Mouse (Mus musculus): Measurements from ENCODE around the gene Rgs12. TPM values are rescaled to one million over a fixed set of nuclear protein-coding genes. Genes with fewer than 3 reads are reported as not detected.

The Rgs12 gene
- polyA plus RNA-seq, 1 experiment = 9.3 TPM

GRCm38 (mm10) chr5:34988690-34989089 is 39.4 kb downstream of the Rgs12 start:
- no peaks in the 10 kb centered on the region for H3K9me3 ChIP-seq (ENCODE audit: control insufficient read depth, low read length)
- peaks cover 97% of the 10 kb centered on the region for H3K36me3 ChIP-seq (ENCODE audit: control insufficient read depth)
- H3K4me1 ChIP-seq (ENCODE audit: control insufficient read depth) = peaks cover 72% of the 10 kb centered on the region
- TF ChIP-seq GATA1 (IDR thresholded peaks at IDR 0.05; ENCODE audit: low read length) (no peak), TAL1 (IDR thresholded peaks at IDR 0.05; ENCODE audit: low read length) (no peak)
- no peak overlapping the region for H3K4me3 ChIP-seq (replicated peaks)
- no peaks in the 10 kb centered on the region for H3K27me3 ChIP-seq (ENCODE audit: control insufficient read depth)

- TF ChIP-seq GATA1 (IDR thresholded peaks at IDR 0.05; ENCODE audit: low read length) = no peak
- no peak for TF ChIP-seq TAL1 (IDR thresholded peaks at IDR 0.05; ENCODE audit: low read length)
- Histone ChIP-seq H3K27me3 (ENCODE audit: control insufficient read depth) (no peaks in the 10 kb centered on the region), H3K9me3 (ENCODE audit: control insufficient read depth, low read length) (no peaks in the 10 kb centered on the region), H3K4me1 (ENCODE audit: control insufficient read depth) (peaks cover 67% of the 10 kb centered on the region), H3K4me3 (replicated peaks) (no peak overlapping the region), H3K36me3 (ENCODE audit: control insufficient read depth) (peaks cover 97% of the 10 kb centered on the region)
Observed at GRCm38 (mm10) chr5:34989321-34989772, 40.1 kb downstream of the Rgs12 start.

- H3K4me3 ChIP-seq (replicated peaks) = no peak overlapping the region
- H3K36me3 ChIP-seq (ENCODE audit: control insufficient read depth) = peaks cover 97% of the 10 kb centered on the region
- H3K4me1 ChIP-seq (ENCODE audit: control insufficient read depth) = peaks cover 30% of the 10 kb centered on the region
- H3K27me3 ChIP-seq (ENCODE audit: control insufficient read depth) = no peaks in the 10 kb centered on the region
- TF ChIP-seq GATA1 (IDR thresholded peaks at IDR 0.05; ENCODE audit: low read length) (no peak), TAL1 (IDR thresholded peaks at IDR 0.05; ENCODE audit: low read length) (no peak)
- no peaks in the 10 kb centered on the region for H3K9me3 ChIP-seq (ENCODE audit: control insufficient read depth, low read length)
Observed at GRCm38 (mm10) chr5:34998754-34999153, 49.5 kb downstream of the Rgs12 start.

- no peaks in the 10 kb centered on the region for H3K27me3 ChIP-seq (ENCODE audit: control insufficient read depth)
- peaks cover 96% of the 10 kb centered on the region for H3K36me3 ChIP-seq (ENCODE audit: control insufficient read depth)
- no peak overlapping the region for H3K4me3 ChIP-seq (replicated peaks)
- no peaks in the 10 kb centered on the region for H3K9me3 ChIP-seq (ENCODE audit: control insufficient read depth, low read length)
- TF ChIP-seq GATA1 (IDR thresholded peaks at IDR 0.05; ENCODE audit: low read length) = no peak
- TF ChIP-seq TAL1 (IDR thresholded peaks at IDR 0.05; ENCODE audit: low read length) = no peak
- H3K4me1 ChIP-seq (ENCODE audit: control insufficient read depth) = peaks cover 33% of the 10 kb centered on the region
Observed at GRCm38 (mm10) chr5:34999281-34999680, 50.0 kb downstream of the Rgs12 start.

GRCm38 (mm10) chr5:35000323-35000722 is 51.1 kb downstream of the Rgs12 start:
- Histone ChIP-seq H3K27me3 (ENCODE audit: control insufficient read depth) (no peaks in the 10 kb centered on the region), H3K4me3 (replicated peaks) (no peak overlapping the region), H3K36me3 (ENCODE audit: control insufficient read depth) (peaks cover 96% of the 10 kb centered on the region), H3K4me1 (ENCODE audit: control insufficient read depth) (peaks cover 43% of the 10 kb centered on the region), H3K9me3 (ENCODE audit: control insufficient read depth, low read length) (no peaks in the 10 kb centered on the region)
- TF ChIP-seq TAL1 (IDR thresholded peaks at IDR 0.05; ENCODE audit: low read length) (no peak), GATA1 (IDR thresholded peaks at IDR 0.05; ENCODE audit: low read length) (no peak)

GRCm38 (mm10) chr5:35001144-35001543 is 51.9 kb downstream of the Rgs12 start:
- Histone ChIP-seq H3K36me3 (ENCODE audit: control insufficient read depth) (peaks cover 96% of the 10 kb centered on the region), H3K9me3 (ENCODE audit: control insufficient read depth, low read length) (no peaks in the 10 kb centered on the region), H3K4me3 (replicated peaks) (no peak overlapping the region), H3K4me1 (ENCODE audit: control insufficient read depth) (peaks cover 51% of the 10 kb centered on the region), H3K27me3 (ENCODE audit: control insufficient read depth) (no peaks in the 10 kb centered on the region)
- no peak for TF ChIP-seq TAL1 (IDR thresholded peaks at IDR 0.05; ENCODE audit: low read length)
- no peak for TF ChIP-seq GATA1 (IDR thresholded peaks at IDR 0.05; ENCODE audit: low read length)

GRCm38 (mm10) chr5:35003611-35004162 is 54.4 kb downstream of the Rgs12 start:
- Histone ChIP-seq H3K4me3 (replicated peaks) (no peak overlapping the region), H3K4me1 (ENCODE audit: control insufficient read depth) (peaks cover 46% of the 10 kb centered on the region), H3K27me3 (ENCODE audit: control insufficient read depth) (no peaks in the 10 kb centered on the region), H3K9me3 (ENCODE audit: control insufficient read depth, low read length) (no peaks in the 10 kb centered on the region), H3K36me3 (ENCODE audit: control insufficient read depth) (peaks cover 95% of the 10 kb centered on the region)
- TF ChIP-seq TAL1 (IDR thresholded peaks at IDR 0.05; ENCODE audit: low read length) (no peak), GATA1 (IDR thresholded peaks at IDR 0.05; ENCODE audit: low read length) (no peak)

- no peak overlapping the region for H3K4me3 ChIP-seq (replicated peaks)
- H3K9me3 ChIP-seq (ENCODE audit: control insufficient read depth, low read length) = no peaks in the 10 kb centered on the region
- H3K4me1 ChIP-seq (ENCODE audit: control insufficient read depth) = peaks cover 52% of the 10 kb centered on the region
- no peaks in the 10 kb centered on the region for H3K27me3 ChIP-seq (ENCODE audit: control insufficient read depth)
- peaks cover 95% of the 10 kb centered on the region for H3K36me3 ChIP-seq (ENCODE audit: control insufficient read depth)
- no peak for TF ChIP-seq TAL1 (IDR thresholded peaks at IDR 0.05; ENCODE audit: low read length)
- TF ChIP-seq GATA1 (IDR thresholded peaks at IDR 0.05; ENCODE audit: low read length) = no peak
Observed at GRCm38 (mm10) chr5:35004769-35005168, 55.5 kb downstream of the Rgs12 start.

- Histone ChIP-seq H3K36me3 (ENCODE audit: control insufficient read depth) (peaks cover 95% of the 10 kb centered on the region), H3K4me3 (replicated peaks) (no peak overlapping the region), H3K9me3 (ENCODE audit: control insufficient read depth, low read length) (no peaks in the 10 kb centered on the region), H3K4me1 (ENCODE audit: control insufficient read depth) (peaks cover 52% of the 10 kb centered on the region), H3K27me3 (ENCODE audit: control insufficient read depth) (no peaks in the 10 kb centered on the region)
- no peak for TF ChIP-seq GATA1 (IDR thresholded peaks at IDR 0.05; ENCODE audit: low read length)
- no peak for TF ChIP-seq TAL1 (IDR thresholded peaks at IDR 0.05; ENCODE audit: low read length)
Observed at GRCm38 (mm10) chr5:35005659-35006058, 56.4 kb downstream of the Rgs12 start.

- Histone ChIP-seq H3K4me3 (replicated peaks) (no peak overlapping the region), H3K9me3 (ENCODE audit: control insufficient read depth, low read length) (no peaks in the 10 kb centered on the region), H3K4me1 (ENCODE audit: control insufficient read depth) (peaks cover 54% of the 10 kb centered on the region), H3K27me3 (ENCODE audit: control insufficient read depth) (no peaks in the 10 kb centered on the region), H3K36me3 (ENCODE audit: control insufficient read depth) (peaks cover 95% of the 10 kb centered on the region)
- TF ChIP-seq TAL1 (IDR thresholded peaks at IDR 0.05; ENCODE audit: low read length) (no peak), GATA1 (IDR thresholded peaks at IDR 0.05; ENCODE audit: low read length) (no peak)
Observed at GRCm38 (mm10) chr5:35006599-35006998, 57.4 kb downstream of the Rgs12 start.
